Mouse (Mus musculus): ENCODE measurements around the gene Fryl.
"Not testable (repeated sequence)": the region's sequence is repeated elsewhere in the genome, so short reads cannot be mapped to it uniquely, and the experiment has no call there.

GRCm38 (mm10) chr5:73012884-73013610, 243.4 kb downstream of the Fryl start:
- TF ChIP-seq GATA2 (IDR thresholded peaks at IDR 0.05; ENCODE audit: borderline replicate concordance, low read depth, low read length); CTCF (IDR thresholded peaks at IDR 0.05; ENCODE audit: low read depth, low read length); GATA1 (IDR thresholded peaks at IDR 0.05; ENCODE audit: borderline replicate concordance, low read length); POLR2AphosphoS5 (IDR thresholded peaks at IDR 0.05; ENCODE audit: insufficient replicate concordance, low read depth, low read length): not testable (repeated sequence)

Measured in G1E (cell line).